Mouse (Mus musculus): Measurements from ENCODE around the gene Ubald2. TPM values are rescaled to one million over a fixed set of nuclear protein-coding genes. Genes with fewer than 3 reads are reported as not detected.

The Ubald2 gene
- total and polyA plus RNA-seq, 3 experiments, result 56.8 to 77.7 TPM; not detected in 1

DNA sequence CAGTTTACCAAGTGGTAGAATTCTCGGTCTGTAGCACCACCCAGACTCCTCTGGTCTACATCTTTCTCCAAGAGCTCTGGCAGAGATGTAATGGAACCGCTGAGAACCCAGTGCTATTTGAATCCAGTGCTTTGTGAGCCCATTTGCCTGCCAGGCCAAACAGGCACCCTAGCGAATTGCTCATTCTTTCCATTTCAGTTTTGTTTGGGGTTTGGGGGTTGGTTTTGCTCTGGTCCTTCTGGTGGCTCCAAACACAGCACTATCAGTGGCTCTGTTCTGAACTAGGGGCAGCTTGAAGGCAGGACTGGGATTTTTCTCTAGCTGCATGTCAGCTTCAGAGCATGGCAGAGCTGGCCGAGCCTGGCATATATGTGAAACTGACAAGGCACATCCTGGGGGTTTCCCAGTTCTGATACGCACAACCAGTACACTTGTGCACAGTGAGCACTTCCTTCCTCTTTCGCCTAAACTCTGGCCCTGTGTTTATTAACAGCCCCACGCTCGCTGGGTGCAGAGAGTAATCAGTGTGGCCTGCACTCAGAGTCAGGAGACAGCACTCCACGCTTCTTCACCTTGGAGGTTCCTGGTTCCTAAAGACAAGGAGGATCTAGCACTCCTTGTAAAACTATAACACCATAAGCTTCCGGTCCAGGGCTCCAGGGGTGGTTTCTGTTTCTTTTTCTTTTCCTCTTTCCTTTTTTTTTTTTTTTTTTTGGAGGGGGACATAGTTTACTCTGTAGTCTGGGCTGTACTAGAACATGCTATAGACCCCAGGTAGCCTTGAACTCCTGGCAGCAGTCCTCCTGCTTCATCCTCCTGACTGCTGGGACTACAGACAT is 9.9 kb upstream of the Ubald2 start (continued):
- peak; percentile 77 for TF ChIP-seq ELF1 (IDR thresholded peaks at IDR 0.05; ENCODE audit: low read depth, low read length)
- TF ChIP-seq ZKSCAN1 (IDR thresholded peaks at IDR 0.05; ENCODE audit: low read depth, low read length), result 0 out of 2 replicates have a peak, but pooled peaks have one; percentile 5
- no peak for TF ChIP-seq USF2 (IDR thresholded peaks at IDR 0.05; ENCODE audit: borderline replicate concordance in 1 of 2, insufficient read depth in 1 of 2, low read depth in 1 of 2, low read length in 2 of 2)
- TF ChIP-seq MAZ (IDR thresholded peaks at IDR 0.05; ENCODE audit: low read depth, low read length), result peak; percentile 65; the same call in 1 of the 2 replicates
- TF ChIP-seq TAL1 (IDR thresholded peaks at IDR 0.05; ENCODE audit: low read length), result 0 out of 2 replicates have a peak, but pooled peaks have one; percentile 25
- TF ChIP-seq SIN3A (IDR thresholded peaks at IDR 0.05; ENCODE audit: low read length), result peak; percentile 89
- peak; percentile 63 for TF ChIP-seq TCF12 (IDR thresholded peaks at IDR 0.05; ENCODE audit: low read depth, low read length)
- TF ChIP-seq HCFC1 (IDR thresholded peaks at IDR 0.05; ENCODE audit: low read depth, low read length), result peak; percentile 72
- no peak for TF ChIP-seq JUND (IDR thresholded peaks at IDR 0.05; ENCODE audit: low read depth, low read length)
- peak; percentile 86 for TF ChIP-seq MAX (IDR thresholded peaks at IDR 0.05; ENCODE audit: low read length)
- no peak for TF ChIP-seq BHLHE40 (IDR thresholded peaks at IDR 0.05; ENCODE audit: borderline replicate concordance, low read depth, low read length)
- TF ChIP-seq SMC3 (IDR thresholded peaks at IDR 0.05; ENCODE audit: low read depth, low read length), result no peak
- TF ChIP-seq TBP (IDR thresholded peaks at IDR 0.05; ENCODE audit: low read depth, low read length), result peak; percentile 92
- TF ChIP-seq USF1 (IDR thresholded peaks at IDR 0.05; ENCODE audit: low read depth, low read length), result no peak; the same call in 1 of the 2 replicates
- no peak for TF ChIP-seq POLR2AphosphoS5 (IDR thresholded peaks at IDR 0.05; ENCODE audit: borderline replicate concordance, low read depth, low read length)
- peak; percentile 91 for TF ChIP-seq MXI1 (IDR thresholded peaks at IDR 0.05; ENCODE audit: low read depth, low read length)
- 0 out of 2 replicates have a peak, but pooled peaks have one; percentile 34 for TF ChIP-seq UBTF (IDR thresholded peaks at IDR 0.05; ENCODE audit: borderline replicate concordance, insufficient read depth, low read depth, low read length)
- TF ChIP-seq NRF1 (IDR thresholded peaks at IDR 0.05; ENCODE audit: insufficient read depth, low read depth, low read length, poor library complexity, severe bottlenecking), result peak; percentile 58

- Histone ChIP-seq H3K4me3 (ENCODE audit: control insufficient read depth in 1 of 2, insufficient read depth in 1 of 2, low read depth in 2 of 2, low read length in 2 of 2) (peak overlapping the region; percentile 56 to 62), H3K27ac (ENCODE audit: control insufficient read depth, low read depth, low read length) (peak overlapping the region; percentile 81), H3K9ac (ENCODE audit: control insufficient read depth, low read depth, low read length, poor library complexity, severe bottlenecking) (peak overlapping the region; percentile 70), H3K9me3 (replicated peaks; ENCODE audit: insufficient read depth, low read length) (no peaks in the 10 kb centered on the region), H3K79me2 (ENCODE audit: control insufficient read depth, insufficient read depth, low read length, poor library complexity) (no peaks in the 10 kb centered on the region), H3K36me3 (ENCODE audit: control insufficient read depth in 1 of 2, insufficient read depth in 2 of 2, low read length in 2 of 2) (peaks cover 0 to 32% of the 10 kb centered on the region in 2 experiments; a peak in 2 of 4 replicates), H3K27me3 (ENCODE audit: control insufficient read depth in 1 of 2, insufficient read depth in 2 of 2, low read length in 2 of 2) (no peaks in the 10 kb centered on the region), H3K4me1 (ENCODE audit: control insufficient read depth in 1 of 2, insufficient read depth in 2 of 2, low read length in 2 of 2) (peaks cover 22 to 37% of the 10 kb centered on the region in 2 experiments)
- DNase-seq (ENCODE audit: low read depth, low spot score), result peak; percentile 57
- TF ChIP-seq SMC3 (IDR thresholded peaks at IDR 0.05; ENCODE audit: low read depth, low read length) (no peak), MAFK (IDR thresholded peaks at IDR 0.05; ENCODE audit: borderline replicate concordance, low read depth, low read length) (no peak), MYC (IDR thresholded peaks at IDR 0.05; ENCODE audit: low read depth, low read length) (no peak), MEF2A (IDR thresholded peaks at IDR 0.05; ENCODE audit: extremely low read depth, insufficient replicate concordance, low read depth, low read length, poor library complexity, severe bottlenecking) (no peak), GATA1 (IDR thresholded peaks at IDR 0.05; ENCODE audit: low read depth, low read length) (peak; percentile 53; the same call in 1 of the 2 replicates), CHD1 (IDR thresholded peaks at IDR 0.05; ENCODE audit: low read depth, low read length) (no peak), ZMIZ1 (IDR thresholded peaks at IDR 0.05; ENCODE audit: low read depth, low read length) (no peak), USF2 (IDR thresholded peaks at IDR 0.05; ENCODE audit: borderline replicate concordance in 1 of 2, insufficient read depth in 1 of 2, low read depth in 1 of 2, low read length in 2 of 2) (no peak), E2F4 (IDR thresholded peaks at IDR 0.05; ENCODE audit: borderline replicate concordance, low read depth, low read length) (no peak), MXI1 (IDR thresholded peaks at IDR 0.05; ENCODE audit: low read depth, low read length) (no peak), SIN3A (IDR thresholded peaks at IDR 0.05; ENCODE audit: low read length) (no peak; the same call in 1 of the 2 replicates), ETS1 (IDR thresholded peaks at IDR 0.05; ENCODE audit: low read depth, low read length) (no peak), NRF1 (IDR thresholded peaks at IDR 0.05; ENCODE audit: insufficient read depth, low read depth, low read length, poor library complexity, severe bottlenecking) (no peak), HCFC1 (IDR thresholded peaks at IDR 0.05; ENCODE audit: low read depth, low read length) (no peak), TCF12 (IDR thresholded peaks at IDR 0.05; ENCODE audit: low read depth, low read length) (0 out of 2 replicates have a peak, but pooled peaks have one; percentile 40), MYB (IDR thresholded peaks at IDR 0.05; ENCODE audit: low read depth, low read length) (no peak), TAL1 (IDR thresholded peaks at IDR 0.05; ENCODE audit: low read length) (peak; percentile 69), CHD2 (IDR thresholded peaks at IDR 0.05; ENCODE audit: low read length) (no peak)
Observed at GRCm38 (mm10) chr11:116424621-116425407, 9.1 kb upstream of the Ubald2 start.
